Mouse (Mus musculus) regulatory T cell (primary cell): ENCODE measurements around the gene Pramef17.
"Not testable (repeated sequence)": the region's sequence is repeated elsewhere in the genome, so short reads cannot be mapped to it uniquely, and the experiment has no call there.

Experiments
- in situ Hi-C: fragments of 300-600 bp; cut with MboI, MseI; formaldehyde crosslinking; loops from one replicate; pipeline ENCODE4 v1.15.1; 2025; ENCODE audit warnings: high pct_unique_total_duplicates

Pramef17 gene

GRCm38 (mm10) chr4:143994269-143994668, at the start of gene Pramef17:
Gene Pramef17, minus strand, starts transcription at chr4:143994369.
- in situ Hi-C loops = loop anchor here (5.0 kb wide), 1 partner anchor 338 kb away; the partner anchor contains the start of gene Gm13128

GRCm38 (mm10) chr4:143988126-143988525, 6.0 kb downstream of the Pramef17 start:
- in situ Hi-C loops = not testable (repeated sequence)

- in situ Hi-C loops = not testable (repeated sequence)
These were observed 6.7 kb downstream of the Pramef17 start for GRCm38 (mm10) chr4:143987475-143987941.

- in situ Hi-C loops = not testable (repeated sequence)
These were observed 8.4 kb downstream of the Pramef17 start for GRCm38 (mm10) chr4:143985733-143986132.

GRCm38 (mm10) chr4:143985165-143985564, 9.0 kb downstream of the Pramef17 start:
- in situ Hi-C loops = not testable (repeated sequence)

- in situ Hi-C loops = not testable (repeated sequence)
These were observed 10.7 kb downstream of the Pramef17 start for GRCm38 (mm10) chr4:143983446-143983845.

GRCm38 (mm10) chr4:143966850-143967249, 27.3 kb downstream of the Pramef17 start, which contains the start of gene Gm13101:
Gene Gm13101, minus strand, starts transcription at chr4:143966950.
- in situ Hi-C loops = loop anchor here (10.0 kb wide), 1 partner anchor 378 kb away; no protein-coding TSS in a partner anchor

- in situ Hi-C loops = not testable (repeated sequence)
These were observed 43.3 kb downstream of the Pramef17 start, which contains the start of gene Pramef25 for GRCm38 (mm10) chr4:143950916-143951315. Gene Pramef25, minus strand, starts transcription at chr4:143951016.
